Mouse (Mus musculus) limb, embryonic 14.5 days (tissue): ENCODE measurements at regions not wholly inside any gene's neighbourhood (a gene's known extent, or its start where the extent isn't known, plus 50 kb on each side); places are given as distances from the start of the nearest gene placed in this dataset.

Experiments used
- ATAC-seq: fragments of 200-750 bp; cut with Nextera tagmentation; 2 replicates; pipeline ENCODE4 v1.8.0; 2017; ENCODE audit warnings: low read depth, moderate number of reproducible peaks, moderate TSS enrichment; ENCODE audit not compliant: low FRiP score
- DNase-seq: peaks from one replicate; pipeline ENCODE4 v3.0.0-alpha.2; 2015; ENCODE audit warnings: low spot score
- H3K27ac ChIP-seq: fragments of 300-500 bp; sonication (generic); replicated peaks from 2 replicates; pipeline ENCODE4 v1.5.1; 2014; ENCODE audit warnings: low read depth, mild to moderate bottlenecking, low read length, moderate library complexity, mixed read lengths
- H3K27me3 ChIP-seq: fragments of 300-500 bp; sonication (generic); 2 replicates; pipeline ENCODE4 v1.6.1; 2014; ENCODE audit warnings: low read length, mixed read lengths; ENCODE audit not compliant: control insufficient read depth, insufficient read depth
- H3K36me3 ChIP-seq: fragments of 300-500 bp; sonication (generic); 2 replicates; pipeline ENCODE4 v1.6.1; 2014; ENCODE audit warnings: mild to moderate bottlenecking, low read length, moderate library complexity, mixed read lengths; ENCODE audit not compliant: control insufficient read depth, insufficient read depth
- H3K4me1 ChIP-seq: fragments of 300-500 bp; sonication (generic); 2 replicates; pipeline ENCODE4 v1.6.1; 2014; ENCODE audit warnings: antibody characterized with exemption, low read length, mixed read lengths; ENCODE audit not compliant: control insufficient read depth, insufficient read depth
- H3K4me2 ChIP-seq: fragments of 300-500 bp; sonication (generic); replicated peaks from 2 replicates; pipeline ENCODE4 v1.6.1; 2014; ENCODE audit warnings: low read depth, mild to moderate bottlenecking, low read length, moderate library complexity; ENCODE audit not compliant: severe bottlenecking
- H3K4me3 ChIP-seq: fragments of 300-500 bp; sonication (generic); replicated peaks from 2 replicates; pipeline ENCODE4 v1.5.1; 2014; ENCODE audit warnings: low read length
- H3K9ac ChIP-seq: fragments of 300-500 bp; sonication (generic); 2 replicates; pipeline ENCODE4 v1.6.1; 2014; ENCODE audit warnings: mild to moderate bottlenecking, low read depth, low read length, moderate library complexity; ENCODE audit not compliant: severe bottlenecking
- H3K9me3 ChIP-seq: fragments of 300-500 bp; sonication (generic); 2 replicates; pipeline ENCODE4 v1.6.1; 2016; ENCODE audit warnings: low read length; ENCODE audit not compliant: control insufficient read depth
- POLR2A ChIP-seq: fragments of 200-500 bp; IDR thresholded peaks from 2 replicates; pipeline ENCODE4 v1.8.0; 2012; ENCODE audit warnings: inconsistent platforms, mild to moderate bottlenecking, moderate library complexity, borderline replicate concordance; ENCODE audit not compliant: insufficient read depth, insufficient read length; ENCODE audit errors: extremely low read depth
- WGBS: fragments of 180-500 bp; shearing (Covaris S2); extraction: QIAGEN DNeasy Blood & Tissue Kit; methylation state at CpG from one replicate; pipeline ENCODE4 v1.1.7; 2014; 5-methylcytosine and 5-hydroxymethylcytosine counted together

- TF ChIP-seq POLR2A = no peak
- Histone ChIP-seq H3K4me1 (no peaks in the 10 kb centered on the region), H3K27me3 (no peaks in the 10 kb centered on the region), H3K36me3 (no peaks in the 10 kb centered on the region), H3K27ac (no peak overlapping the region), H3K4me2 (no peak overlapping the region), H3K9ac (no peak overlapping the region), H3K9me3 (no peaks in the 10 kb centered on the region), H3K4me3 (no peak overlapping the region)
- 53% methylated on average over 3 of the region's 3 CpGs for WGBS
- DNase-seq (no peak), ATAC-seq (no peak)
These were observed 224.5 kb upstream of the Noct start for GRCm38 (mm10) chr3:50999745-51000144.

GRCm38 (mm10) chr3:51000938-51001337 is 223.3 kb upstream of the Noct start:
- no peaks in the 10 kb centered on the region for H3K36me3 ChIP-seq
- H3K27ac ChIP-seq = no peak overlapping the region
- DNase-seq (no peak), ATAC-seq (no peak)
- 72% methylated on average over 7 of the region's 7 CpGs for WGBS
- H3K4me1 ChIP-seq = no peaks in the 10 kb centered on the region
- no peak overlapping the region for H3K4me2 ChIP-seq
- H3K27me3 ChIP-seq = no peaks in the 10 kb centered on the region
- TF ChIP-seq POLR2A = no peak
- H3K9ac ChIP-seq = no peak overlapping the region
- no peak overlapping the region for H3K4me3 ChIP-seq
- H3K9me3 ChIP-seq = no peaks in the 10 kb centered on the region

GRCm38 (mm10) chr3:51002662-51003061 is 221.6 kb upstream of the Noct start:
- H3K27ac ChIP-seq = no peak overlapping the region
- H3K4me2 ChIP-seq = no peak overlapping the region
- H3K9ac ChIP-seq = no peak overlapping the region
- no peaks in the 10 kb centered on the region for H3K4me1 ChIP-seq
- no peaks in the 10 kb centered on the region for H3K27me3 ChIP-seq
- H3K9me3 ChIP-seq = no peaks in the 10 kb centered on the region
- no peaks in the 10 kb centered on the region for H3K36me3 ChIP-seq
- ATAC-seq (no peak), DNase-seq (no peak)
- no peak for TF ChIP-seq POLR2A
- 63% methylated on average over 6 of the region's 6 CpGs for WGBS
- H3K4me3 ChIP-seq = no peak overlapping the region

GRCm38 (mm10) chr3:51003506-51004170 is 220.6 kb upstream of the Noct start:
- Histone ChIP-seq H3K4me2 (no peak overlapping the region), H3K9me3 (no peaks in the 10 kb centered on the region), H3K9ac (no peak overlapping the region), H3K4me3 (no peak overlapping the region), H3K27me3 (no peaks in the 10 kb centered on the region), H3K36me3 (no peaks in the 10 kb centered on the region), H3K27ac (no peak overlapping the region), H3K4me1 (no peaks in the 10 kb centered on the region)
- DNase-seq = no peak
- ATAC-seq = no peak
- no peak for TF ChIP-seq POLR2A
- 82% methylated on average over 8 of the region's 8 CpGs for WGBS

GRCm38 (mm10) chr3:51004216-51004615 is 220.0 kb upstream of the Noct start:
- no peak for DNase-seq
- 36% methylated on average over 1 of the region's 1 CpGs for WGBS
- Histone ChIP-seq H3K36me3 (no peaks in the 10 kb centered on the region), H3K9ac (no peak overlapping the region), H3K27ac (no peak overlapping the region), H3K9me3 (no peaks in the 10 kb centered on the region), H3K4me2 (no peak overlapping the region), H3K27me3 (no peaks in the 10 kb centered on the region), H3K4me1 (no peaks in the 10 kb centered on the region), H3K4me3 (no peak overlapping the region)
- TF ChIP-seq POLR2A = no peak
- no peak for ATAC-seq
